Mouse (Mus musculus) ZHBTc4 (cell line): Measurements from ENCODE around the gene Mat2b.
"Not testable (repeated sequence)": the region's sequence is repeated elsewhere in the genome, so short reads cannot be mapped to it uniquely, and the experiment has no call there.

ENCODE experiments used
- DNase-seq: peaks from one replicate; pipeline ENCODE4 v3.0.0-alpha.2; 2011; ENCODE audit warnings: low read depth, low spot score

Gene Mat2b

GRCm38 (mm10) chr11:40695103-40695502 is at the start of gene Mat2b:
TSS of gene Mat2b (minus strand) at chr11:40695203.
- no peak for DNase-seq

GRCm38 (mm10) chr11:40744348-40744747 is 49.3 kb upstream of the Mat2b start:
- no peak for DNase-seq

GRCm38 (mm10) chr11:40741605-40742262 is 46.7 kb upstream of the Mat2b start:
- no peak for DNase-seq

GRCm38 (mm10) chr11:40737369-40737768 is 42.4 kb upstream of the Mat2b start:
- DNase-seq, result peak; percentile 93

- no peak for DNase-seq
These were observed 39.3 kb upstream of the Mat2b start for GRCm38 (mm10) chr11:40734251-40734752.

- DNase-seq, result peak; percentile 99
These were observed 38.6 kb upstream of the Mat2b start, which contains the start of the genes Hmmr and Nudcd2 for GRCm38 (mm10) chr11:40733339-40734174. TSS of gene Hmmr (minus strand) at chr11:40733422. TSS of gene Nudcd2 (plus strand) at chr11:40733667.

- no peak for DNase-seq
These were observed 38.0 kb upstream of the Mat2b start for GRCm38 (mm10) chr11:40732997-40733338.

- no peak for DNase-seq
These were observed 23.3 kb upstream of the Mat2b start for GRCm38 (mm10) chr11:40718324-40718723.

GRCm38 (mm10) chr11:40715524-40715923 is 20.5 kb upstream of the Mat2b start:
- peak; percentile 67 for DNase-seq

GRCm38 (mm10) chr11:40713858-40714257 is 18.9 kb upstream of the Mat2b start:
- no peak for DNase-seq

- not testable (repeated sequence) for DNase-seq
These were observed 14.9 kb upstream of the Mat2b start for GRCm38 (mm10) chr11:40709899-40710298.

GRCm38 (mm10) chr11:40694311-40695087 is 504 bp downstream of the Mat2b start:
- DNase-seq, result peak; percentile 94

- DNase-seq, result peak; percentile 64
These were observed 1.5 kb downstream of the Mat2b start for GRCm38 (mm10) chr11:40693366-40693951.

- peak; percentile 97 for DNase-seq
These were observed 2.3 kb downstream of the Mat2b start for GRCm38 (mm10) chr11:40692511-40693365.

GRCm38 (mm10) chr11:40692101-40692509 is 2.9 kb downstream of the Mat2b start:
- DNase-seq, result peak; percentile 66

- DNase-seq, result peak; percentile 14
These were observed 4.4 kb downstream of the Mat2b start for GRCm38 (mm10) chr11:40690444-40691127.

- no peak for DNase-seq
These were observed 11.7 kb downstream of the Mat2b start for GRCm38 (mm10) chr11:40683295-40683694.

- no peak for DNase-seq
These were observed 12.5 kb downstream of the Mat2b start for GRCm38 (mm10) chr11:40682456-40682855.

- DNase-seq, result peak; percentile 73
These were observed 17.8 kb downstream of the Mat2b start for GRCm38 (mm10) chr11:40677169-40677568.
